Mouse (Mus musculus): ENCODE results near the gene Slc25a51. TPM values are rescaled to one million over a fixed set of nuclear protein-coding genes. Genes with fewer than 3 reads are reported as not detected.
A peak's percentile ranks its signal among the peaks of the same experiment; 100 is the strongest.

Slc25a51 gene
- total RNA-seq, 2 experiments from 2014 or later: 136 to 139 TPM

DNA sequence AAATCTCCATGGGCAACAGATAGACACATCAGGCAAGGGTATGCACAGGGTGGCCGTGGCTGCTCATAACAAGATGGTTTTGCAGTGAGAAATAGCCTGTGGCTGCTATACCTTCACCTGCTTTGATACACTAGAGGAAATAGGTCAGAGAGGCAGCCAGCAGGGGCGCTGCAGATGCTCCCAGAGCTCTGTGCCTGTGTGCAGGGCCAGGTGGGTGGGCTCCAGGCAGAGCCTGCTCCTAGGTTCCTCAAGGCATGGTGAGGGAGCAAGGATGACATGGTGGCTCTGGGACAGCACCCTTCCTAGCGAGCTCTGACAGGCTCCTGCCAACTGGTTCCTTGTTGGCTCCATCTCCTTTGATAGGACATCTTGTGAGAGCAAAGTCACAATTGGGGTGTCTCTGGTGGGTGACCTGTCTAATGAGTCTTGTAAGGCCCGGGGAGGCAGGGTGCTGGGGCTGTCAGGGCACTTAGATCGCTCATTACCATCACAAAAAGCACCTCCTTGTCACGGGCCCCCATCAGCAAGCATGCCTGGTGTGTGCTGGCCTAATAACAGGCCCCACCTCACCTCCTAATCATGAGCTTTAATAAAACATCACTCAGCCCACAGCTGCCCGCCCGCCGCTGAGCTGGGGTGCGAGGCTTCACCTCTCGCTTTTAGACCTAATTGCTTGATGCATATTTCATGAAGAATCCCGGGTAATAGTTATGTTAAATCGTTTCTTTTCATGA, 18.3 kb upstream of the Slc25a51 start:
- no peak for DNase-seq (ENCODE audit: extremely low spot score in 1 of 2, low spot score in 1 of 2)

GRCm38 (mm10) chr4:45423406-45423805, 14.8 kb upstream of the Slc25a51 start:
- no peak for DNase-seq (ENCODE audit: extremely low spot score in 1 of 2, low spot score in 1 of 2)

- DNase-seq (ENCODE audit: extremely low spot score in 1 of 2, low spot score in 1 of 2): no peak
These were observed 14.1 kb upstream of the Slc25a51 start for GRCm38 (mm10) chr4:45422640-45423039.

DNA sequence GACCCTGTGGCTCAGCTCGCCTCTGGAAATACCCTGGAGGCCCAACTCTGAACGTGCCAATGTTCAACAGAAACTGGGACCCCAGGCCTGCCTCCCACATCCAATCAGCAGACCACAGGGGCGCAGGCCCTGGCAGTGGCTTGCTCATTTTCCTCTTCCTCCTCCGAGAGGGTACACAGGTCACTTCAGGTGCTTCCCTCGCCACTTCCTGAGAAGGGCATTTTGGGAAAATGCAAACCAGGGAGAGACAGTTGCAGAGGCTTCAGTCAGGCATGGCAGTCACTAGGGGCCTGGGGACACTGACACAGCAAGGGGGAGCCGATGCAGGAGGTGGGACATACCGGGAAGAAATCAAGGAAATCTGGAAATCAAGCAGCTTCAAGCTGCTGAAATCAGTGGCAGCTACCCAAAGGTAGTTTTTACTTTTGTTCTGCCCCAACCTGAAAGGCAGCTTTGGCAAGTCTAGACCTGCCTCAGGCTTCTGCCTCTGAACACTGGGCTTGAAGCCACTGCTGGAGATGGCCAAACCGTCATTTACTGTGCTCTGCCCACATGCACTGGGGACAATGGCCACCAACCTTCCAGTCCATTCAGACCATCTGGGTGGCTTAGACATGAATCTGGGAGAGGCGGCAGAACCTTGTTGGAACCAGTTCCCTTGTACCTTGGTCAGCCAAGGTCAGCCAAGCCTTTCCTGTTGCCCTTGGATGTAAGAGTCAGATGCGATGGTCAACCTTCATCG, 13.1 kb upstream of the Slc25a51 start:
- DNase-seq (ENCODE audit: extremely low spot score in 1 of 2, low spot score in 1 of 2): no peak

- no peak for DNase-seq (ENCODE audit: extremely low spot score in 1 of 2, low spot score in 1 of 2)
These were observed 12.2 kb upstream of the Slc25a51 start for GRCm38 (mm10) chr4:45420733-45421132.

DNA sequence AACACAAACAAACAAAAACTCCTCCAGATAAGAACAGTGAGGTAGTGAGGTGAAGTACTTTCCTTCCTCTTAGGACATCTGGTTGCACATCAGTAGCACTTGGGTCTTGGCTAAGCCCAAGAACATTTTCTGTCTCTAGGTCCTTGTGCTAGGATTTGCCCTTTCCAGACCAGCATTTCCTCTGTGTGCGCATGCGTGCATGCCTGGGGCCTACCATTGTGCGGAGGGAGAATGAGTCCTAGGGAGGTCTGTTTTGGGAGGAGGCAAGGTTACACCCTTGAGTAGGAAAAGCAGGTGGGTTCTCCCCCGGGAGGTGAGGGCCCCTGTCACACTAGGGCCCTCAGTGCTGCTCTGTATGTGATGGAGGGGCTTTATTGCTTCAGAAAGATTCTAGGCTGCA, 10.5 kb upstream of the Slc25a51 start:
- no peak for DNase-seq (ENCODE audit: extremely low spot score in 1 of 2, low spot score in 1 of 2)

DNA sequence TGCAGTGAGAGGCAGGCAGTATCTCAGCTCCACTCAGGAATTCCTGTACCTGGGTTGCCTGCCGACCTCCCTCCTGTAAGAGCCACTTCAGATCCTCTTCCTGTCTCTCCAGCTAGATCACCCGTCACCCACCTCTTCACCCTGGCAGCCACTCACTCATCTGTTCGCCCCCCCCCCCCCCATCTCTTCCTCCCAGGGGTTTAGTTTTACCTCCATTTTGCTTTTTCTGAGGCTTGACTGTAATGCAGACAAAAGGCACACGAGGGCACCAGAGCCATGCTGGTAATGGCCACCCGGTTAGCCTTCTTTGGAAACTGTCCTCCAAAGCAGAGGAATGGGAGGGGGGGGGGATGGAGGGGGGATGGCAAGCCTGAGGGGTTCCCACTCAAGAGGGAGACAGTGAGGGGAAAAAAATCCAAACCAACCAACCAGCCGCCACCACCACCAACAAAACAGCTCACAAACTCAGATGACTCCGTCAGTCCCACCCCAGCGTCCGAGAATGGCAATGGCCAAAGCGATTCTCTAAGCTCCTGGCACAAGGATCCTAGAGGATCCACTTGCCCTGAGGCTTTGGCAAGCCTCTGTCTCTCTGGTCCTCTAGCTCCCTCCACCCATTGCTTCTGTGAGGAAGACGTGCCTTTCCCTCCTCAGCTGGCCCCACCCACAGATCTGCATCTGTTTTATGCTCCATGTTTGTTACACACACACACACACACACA, 9.8 kb upstream of the Slc25a51 start:
- peak; percentile 26 to 71 for DNase-seq (ENCODE audit: extremely low spot score in 1 of 2, low spot score in 1 of 2)

DNA sequence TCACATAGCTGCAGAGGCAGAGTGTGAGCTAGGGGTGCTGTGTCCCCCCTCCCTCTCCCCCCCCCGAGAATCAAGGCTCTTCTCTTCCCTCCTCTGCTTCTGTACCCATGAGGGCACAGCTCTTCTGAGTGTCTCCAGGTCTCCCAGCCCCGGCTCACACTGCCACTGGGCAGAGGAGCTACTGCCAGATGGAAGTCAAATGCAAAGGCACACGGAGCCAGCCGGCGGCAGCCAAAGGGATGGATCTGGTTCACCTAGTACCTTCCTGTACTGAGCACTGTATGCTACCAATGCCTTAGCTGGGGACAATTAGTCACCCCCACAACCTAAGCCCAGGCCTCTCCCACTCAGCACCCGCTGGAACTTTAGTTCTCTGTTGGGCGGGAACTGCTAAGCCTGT, 7.7 kb upstream of the Slc25a51 start:
- no peak for DNase-seq (ENCODE audit: extremely low spot score in 1 of 2, low spot score in 1 of 2)

DNA sequence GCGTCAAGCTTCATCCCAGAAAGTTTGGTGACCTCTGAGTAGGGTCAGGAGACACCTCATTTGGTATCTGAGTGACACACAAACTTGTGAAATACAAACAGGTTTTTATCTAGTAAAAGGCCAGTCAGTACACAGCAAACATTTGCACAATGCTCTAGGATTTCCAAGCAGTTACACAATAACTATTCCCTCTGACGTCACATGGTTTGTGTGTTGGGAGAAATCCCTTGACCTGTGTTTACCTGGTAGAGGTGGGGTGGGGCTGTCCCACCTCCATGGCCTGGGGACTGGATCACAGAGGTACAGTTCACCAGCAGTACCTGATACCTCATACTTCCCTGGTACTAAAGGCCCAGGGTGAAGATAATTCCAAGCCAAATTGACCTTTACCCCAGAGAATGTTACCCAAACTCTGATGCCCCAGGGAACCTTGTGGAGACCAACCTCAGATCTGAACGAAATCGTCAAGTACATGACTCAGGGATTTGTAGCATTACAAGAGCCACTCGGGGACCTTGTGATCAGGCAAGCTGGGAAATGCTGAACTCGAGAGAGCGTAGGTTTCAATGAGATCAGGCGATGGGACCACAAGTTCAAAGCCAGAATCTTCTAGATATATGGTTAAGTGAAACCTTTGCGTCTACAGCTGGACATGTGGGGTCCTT, 5.2 kb upstream of the Slc25a51 start:
- no peak for DNase-seq (ENCODE audit: extremely low spot score in 1 of 2, low spot score in 1 of 2)

GRCm38 (mm10) chr4:45412433-45413192, 4.0 kb upstream of the Slc25a51 start:
- no peak for DNase-seq (ENCODE audit: extremely low spot score in 1 of 2, low spot score in 1 of 2)

DNA sequence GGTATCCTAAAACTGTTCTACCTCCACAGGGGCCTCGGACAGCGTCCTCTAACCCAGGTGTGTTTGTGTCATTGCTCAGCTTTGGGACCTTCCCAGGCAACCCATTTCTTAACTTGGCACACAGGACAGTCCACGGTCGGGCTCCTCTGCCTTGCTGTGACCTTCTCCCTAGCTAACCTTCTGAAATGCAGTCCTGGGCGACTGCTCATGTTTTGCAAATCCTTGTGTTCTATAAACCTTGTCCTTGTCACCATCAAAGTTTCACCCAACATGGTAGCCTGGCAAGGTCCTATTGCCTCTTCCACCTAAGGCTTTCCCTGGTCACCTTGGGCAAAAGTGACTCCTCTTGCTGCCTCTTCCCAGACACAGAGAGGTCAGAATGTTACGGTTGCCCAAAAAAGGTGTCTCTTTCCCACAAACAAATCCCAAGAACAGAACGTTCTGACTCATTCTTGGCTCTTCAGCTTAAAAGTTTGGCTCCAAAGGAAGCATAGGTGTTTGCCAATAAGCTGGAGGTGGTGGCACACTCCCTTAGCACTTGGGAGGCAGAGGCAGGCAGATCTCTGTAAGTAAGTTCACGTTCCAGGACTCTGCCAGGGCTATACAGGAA, 2.7 kb upstream of the Slc25a51 start:
- no peak for DNase-seq (ENCODE audit: extremely low spot score in 1 of 2, low spot score in 1 of 2)

DNA sequence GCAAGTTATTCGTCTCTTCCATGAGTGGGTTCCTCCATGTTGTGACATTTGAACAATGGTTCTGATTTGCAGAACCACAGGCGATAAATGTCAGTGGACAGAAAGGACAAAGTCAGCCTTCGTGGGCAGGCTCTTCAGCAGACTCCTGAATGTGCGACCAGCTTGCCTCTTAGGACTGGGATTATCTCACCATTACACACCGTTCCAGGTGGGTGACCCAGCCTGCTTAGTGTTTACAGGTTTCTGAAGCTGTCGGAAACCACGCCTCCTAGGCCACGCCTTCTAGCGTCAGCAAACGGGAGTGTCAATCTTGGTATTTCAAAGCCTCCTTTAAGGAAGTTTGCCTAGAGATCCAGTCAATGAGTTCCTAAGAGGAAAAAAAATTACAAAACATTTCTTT, 704 bp upstream of the Slc25a51 start:
- DNase-seq (ENCODE audit: extremely low spot score in 1 of 2, low spot score in 1 of 2): peak; percentile 15 to 35

DNA sequence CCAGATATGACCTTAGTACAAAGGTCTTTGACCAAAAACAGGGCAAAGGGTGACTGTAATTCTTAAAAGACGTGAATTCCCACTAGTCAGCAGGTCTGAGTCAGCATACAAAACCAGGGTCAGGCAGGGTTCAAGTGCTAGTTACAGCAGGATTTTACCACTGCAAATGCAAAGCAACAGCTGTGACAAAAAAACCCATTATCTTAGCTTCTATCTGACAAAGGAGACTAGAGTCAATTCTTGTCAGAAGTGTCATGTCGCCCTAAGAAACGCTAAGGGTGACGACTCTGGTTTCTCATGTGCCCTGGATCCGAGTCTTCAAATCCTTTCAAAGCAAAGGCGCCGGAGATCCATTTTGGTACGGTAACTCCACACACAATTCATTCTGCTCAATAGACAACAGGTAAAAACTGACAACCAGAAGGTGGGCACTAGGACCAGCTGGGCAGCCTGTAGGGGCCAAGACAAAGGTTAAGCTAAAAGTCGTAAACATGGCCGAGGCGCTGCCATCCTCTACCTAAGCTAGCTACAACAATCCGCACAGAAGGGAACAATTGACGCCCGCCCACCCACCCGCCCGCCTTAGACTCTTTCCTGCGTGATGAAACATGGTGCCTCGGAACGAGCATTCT, 747 bp downstream of the Slc25a51 start:
- peak in 1 of 2 experiments; percentile 16 for DNase-seq (ENCODE audit: extremely low spot score in 1 of 2, low spot score in 1 of 2)

DNA sequence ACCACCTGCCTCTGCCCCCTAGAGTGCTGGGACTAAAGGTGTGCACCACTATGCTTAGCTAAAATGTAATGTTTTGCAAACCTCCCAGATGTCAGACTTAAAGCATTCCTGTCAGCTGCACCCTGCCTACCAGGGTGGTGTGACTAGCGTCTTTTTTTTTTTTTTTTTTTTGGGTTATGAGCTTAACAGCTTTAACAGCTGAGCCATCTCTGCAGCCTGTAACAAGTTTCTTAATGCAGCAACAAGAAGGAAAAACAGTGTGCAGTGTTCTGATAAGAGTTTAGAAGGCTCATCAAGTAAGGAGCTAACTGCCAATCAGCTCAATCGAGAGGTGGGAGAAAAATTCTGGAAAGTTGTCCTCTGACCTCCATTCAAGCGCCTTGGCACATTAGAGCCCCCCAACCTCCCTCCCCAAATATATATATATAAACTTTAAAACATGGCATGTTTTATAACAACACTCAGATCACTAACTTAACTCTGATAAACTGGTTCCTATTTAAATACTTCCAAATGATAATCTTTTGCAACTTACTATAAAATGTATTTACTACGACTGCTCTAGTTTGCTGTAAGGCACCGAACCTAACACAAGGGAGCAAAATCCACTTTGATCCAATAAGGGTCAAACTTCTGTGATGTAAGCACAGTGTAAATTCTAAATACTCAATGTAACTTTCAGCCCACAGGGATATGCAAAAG, 1.4 kb downstream of the Slc25a51 start:
- no peak for DNase-seq (ENCODE audit: extremely low spot score in 1 of 2, low spot score in 1 of 2)

GRCm38 (mm10) chr4:45406397-45406796, 2.2 kb downstream of the Slc25a51 start:
- no peak for DNase-seq (ENCODE audit: extremely low spot score in 1 of 2, low spot score in 1 of 2)

DNA sequence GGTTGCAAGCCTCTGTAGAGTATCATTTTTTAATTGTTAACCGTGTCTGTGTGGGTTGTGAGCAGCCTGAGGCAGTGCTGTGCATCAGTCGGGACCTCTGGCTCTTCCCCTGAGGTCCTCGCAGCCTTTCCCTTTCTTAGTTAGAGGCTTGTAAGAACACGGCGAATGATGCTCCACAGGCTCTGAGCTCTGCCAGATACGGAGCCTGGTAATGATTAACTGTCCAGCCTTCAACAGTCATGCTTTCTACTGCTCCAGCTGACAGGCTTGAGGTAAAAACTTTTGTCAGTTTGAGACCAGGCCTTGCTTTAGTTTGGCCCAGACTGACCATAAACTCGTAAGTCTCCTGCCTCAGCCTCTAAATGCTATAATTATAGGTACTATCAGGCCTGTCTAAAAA, 3.3 kb downstream of the Slc25a51 start:
- no peak for DNase-seq (ENCODE audit: extremely low spot score in 1 of 2, low spot score in 1 of 2)

GRCm38 (mm10) chr4:45404086-45404485, 4.5 kb downstream of the Slc25a51 start:
- DNase-seq (ENCODE audit: extremely low spot score in 1 of 2, low spot score in 1 of 2): no peak

GRCm38 (mm10) chr4:45403499-45403878, 5.1 kb downstream of the Slc25a51 start:
- no peak for DNase-seq (ENCODE audit: extremely low spot score in 1 of 2, low spot score in 1 of 2)

Data from layer of hippocampus, postnatal 25 days (tissue).